Mouse (Mus musculus): ENCODE results near the gene Snap91. TPM values are rescaled to one million over a fixed set of nuclear protein-coding genes. Genes with fewer than 3 reads are reported as not detected.

Gene Snap91
- total and polyA plus RNA-seq, 2 experiments = 0.18 TPM; not detected in 1

- Histone ChIP-seq H3K27ac (replicated peaks; ENCODE audit: insufficient read depth, low read depth, low read length) (no peak overlapping the region), H3K4me3 (ENCODE audit: insufficient read depth, low read depth, low read length) (no peak overlapping the region), H3K27me3 (ENCODE audit: control insufficient read depth, insufficient read depth, low read length) (no peaks in the 10 kb centered on the region), H3K9ac (ENCODE audit: low read depth, low read length) (no peak overlapping the region), H3K36me3 (ENCODE audit: control insufficient read depth, insufficient read depth, low read length) (no peaks in the 10 kb centered on the region), H3K4me1 (ENCODE audit: control insufficient read depth, insufficient read depth, low read length) (no peaks in the 10 kb centered on the region), H3K79me2 (ENCODE audit: control insufficient read depth, insufficient read depth, low read length) (no peaks in the 10 kb centered on the region)
- TF ChIP-seq POLR2A (IDR thresholded peaks at IDR 0.05; ENCODE audit: extremely low read depth, insufficient read depth, low read length) (no peak), CTCF (IDR thresholded peaks at IDR 0.05; ENCODE audit: low read depth, low read length) (no peak)
- no peak for DNase-seq (ENCODE audit: extremely low read depth, low read depth, low spot score)
- 78% methylated on average over 4 of the region's 4 CpGs for WGBS
These were observed 22.4 kb downstream of the Snap91 start for GRCm38 (mm10) chr9:86858101-86858500.

GRCm38 (mm10) chr9:86857626-86858025, 22.8 kb downstream of the Snap91 start:
- H3K27ac ChIP-seq (replicated peaks; ENCODE audit: insufficient read depth, low read depth, low read length) = no peak overlapping the region
- no peaks in the 10 kb centered on the region for H3K36me3 ChIP-seq (ENCODE audit: control insufficient read depth, insufficient read depth, low read length)
- no peaks in the 10 kb centered on the region for H3K4me1 ChIP-seq (ENCODE audit: control insufficient read depth, insufficient read depth, low read length)
- H3K4me3 ChIP-seq (ENCODE audit: insufficient read depth, low read depth, low read length) = no peak overlapping the region
- DNase-seq (ENCODE audit: extremely low read depth, low read depth, low spot score) = no peak
- 92% methylated on average over 2 of the region's 2 CpGs for WGBS
- H3K9ac ChIP-seq (ENCODE audit: low read depth, low read length) = no peak overlapping the region
- no peaks in the 10 kb centered on the region for H3K27me3 ChIP-seq (ENCODE audit: control insufficient read depth, insufficient read depth, low read length)
- no peaks in the 10 kb centered on the region for H3K79me2 ChIP-seq (ENCODE audit: control insufficient read depth, insufficient read depth, low read length)
- TF ChIP-seq POLR2A (IDR thresholded peaks at IDR 0.05; ENCODE audit: extremely low read depth, insufficient read depth, low read length) (no peak), CTCF (IDR thresholded peaks at IDR 0.05; ENCODE audit: low read depth, low read length) (no peak)

GRCm38 (mm10) chr9:86852861-86853260, 27.6 kb downstream of the Snap91 start:
- no peak overlapping the region for H3K27ac ChIP-seq (replicated peaks; ENCODE audit: insufficient read depth, low read depth, low read length)
- H3K9ac ChIP-seq (ENCODE audit: low read depth, low read length) = no peak overlapping the region
- H3K27me3 ChIP-seq (ENCODE audit: control insufficient read depth, insufficient read depth, low read length) = no peaks in the 10 kb centered on the region
- DNase-seq (ENCODE audit: extremely low read depth, low read depth, low spot score) = no peak
- TF ChIP-seq CTCF (IDR thresholded peaks at IDR 0.05; ENCODE audit: low read depth, low read length) = no peak
- no peak for TF ChIP-seq POLR2A (IDR thresholded peaks at IDR 0.05; ENCODE audit: extremely low read depth, insufficient read depth, low read length)
- H3K36me3 ChIP-seq (ENCODE audit: control insufficient read depth, insufficient read depth, low read length) = no peaks in the 10 kb centered on the region
- no peaks in the 10 kb centered on the region for H3K79me2 ChIP-seq (ENCODE audit: control insufficient read depth, insufficient read depth, low read length)
- 94% methylated on average over 3 of the region's 3 CpGs for WGBS
- H3K4me1 ChIP-seq (ENCODE audit: control insufficient read depth, insufficient read depth, low read length) = no peaks in the 10 kb centered on the region
- H3K4me3 ChIP-seq (ENCODE audit: insufficient read depth, low read depth, low read length) = no peak overlapping the region

GRCm38 (mm10) chr9:86851689-86852088, 28.8 kb downstream of the Snap91 start:
- H3K4me1 ChIP-seq (ENCODE audit: control insufficient read depth, insufficient read depth, low read length) = no peaks in the 10 kb centered on the region
- no peak for DNase-seq (ENCODE audit: extremely low read depth, low read depth, low spot score)
- 76% methylated on average over 5 of the region's 5 CpGs for WGBS
- H3K79me2 ChIP-seq (ENCODE audit: control insufficient read depth, insufficient read depth, low read length) = no peaks in the 10 kb centered on the region
- TF ChIP-seq POLR2A (IDR thresholded peaks at IDR 0.05; ENCODE audit: extremely low read depth, insufficient read depth, low read length) (no peak), CTCF (IDR thresholded peaks at IDR 0.05; ENCODE audit: low read depth, low read length) (no peak)
- no peaks in the 10 kb centered on the region for H3K27me3 ChIP-seq (ENCODE audit: control insufficient read depth, insufficient read depth, low read length)
- no peak overlapping the region for H3K4me3 ChIP-seq (ENCODE audit: insufficient read depth, low read depth, low read length)
- no peak overlapping the region for H3K27ac ChIP-seq (replicated peaks; ENCODE audit: insufficient read depth, low read depth, low read length)
- H3K9ac ChIP-seq (ENCODE audit: low read depth, low read length) = no peak overlapping the region
- no peaks in the 10 kb centered on the region for H3K36me3 ChIP-seq (ENCODE audit: control insufficient read depth, insufficient read depth, low read length)

GRCm38 (mm10) chr9:86850452-86851207, 29.8 kb downstream of the Snap91 start:
- TF ChIP-seq POLR2A (IDR thresholded peaks at IDR 0.05; ENCODE audit: extremely low read depth, insufficient read depth, low read length) (no peak), CTCF (IDR thresholded peaks at IDR 0.05; ENCODE audit: low read depth, low read length) (no peak)
- no peak overlapping the region for H3K27ac ChIP-seq (replicated peaks; ENCODE audit: insufficient read depth, low read depth, low read length)
- no peaks in the 10 kb centered on the region for H3K36me3 ChIP-seq (ENCODE audit: control insufficient read depth, insufficient read depth, low read length)
- 82% methylated on average over 3 of the region's 3 CpGs for WGBS
- H3K9ac ChIP-seq (ENCODE audit: low read depth, low read length) = no peak overlapping the region
- no peak overlapping the region for H3K4me3 ChIP-seq (ENCODE audit: insufficient read depth, low read depth, low read length)
- H3K4me1 ChIP-seq (ENCODE audit: control insufficient read depth, insufficient read depth, low read length) = no peaks in the 10 kb centered on the region
- DNase-seq (ENCODE audit: extremely low read depth, low read depth, low spot score) = no peak
- H3K27me3 ChIP-seq (ENCODE audit: control insufficient read depth, insufficient read depth, low read length) = no peaks in the 10 kb centered on the region
- no peaks in the 10 kb centered on the region for H3K79me2 ChIP-seq (ENCODE audit: control insufficient read depth, insufficient read depth, low read length)

- no peaks in the 10 kb centered on the region for H3K27me3 ChIP-seq (ENCODE audit: control insufficient read depth, insufficient read depth, low read length)
- H3K9ac ChIP-seq (ENCODE audit: low read depth, low read length) = no peak overlapping the region
- H3K36me3 ChIP-seq (ENCODE audit: control insufficient read depth, insufficient read depth, low read length) = no peaks in the 10 kb centered on the region
- no peak overlapping the region for H3K27ac ChIP-seq (replicated peaks; ENCODE audit: insufficient read depth, low read depth, low read length)
- H3K4me1 ChIP-seq (ENCODE audit: control insufficient read depth, insufficient read depth, low read length) = no peaks in the 10 kb centered on the region
- 80% methylated on average over 5 of the region's 5 CpGs for WGBS
- DNase-seq (ENCODE audit: extremely low read depth, low read depth, low spot score) = no peak
- no peak for TF ChIP-seq CTCF (IDR thresholded peaks at IDR 0.05; ENCODE audit: low read depth, low read length)
- no peak for TF ChIP-seq POLR2A (IDR thresholded peaks at IDR 0.05; ENCODE audit: extremely low read depth, insufficient read depth, low read length)
- no peaks in the 10 kb centered on the region for H3K79me2 ChIP-seq (ENCODE audit: control insufficient read depth, insufficient read depth, low read length)
- H3K4me3 ChIP-seq (ENCODE audit: insufficient read depth, low read depth, low read length) = no peak overlapping the region
These were observed 36.6 kb downstream of the Snap91 start for GRCm38 (mm10) chr9:86843747-86844353.
